Comparison of ENCODE assay signal across 15 mouse cellular contexts in the genomic region with DNA sequence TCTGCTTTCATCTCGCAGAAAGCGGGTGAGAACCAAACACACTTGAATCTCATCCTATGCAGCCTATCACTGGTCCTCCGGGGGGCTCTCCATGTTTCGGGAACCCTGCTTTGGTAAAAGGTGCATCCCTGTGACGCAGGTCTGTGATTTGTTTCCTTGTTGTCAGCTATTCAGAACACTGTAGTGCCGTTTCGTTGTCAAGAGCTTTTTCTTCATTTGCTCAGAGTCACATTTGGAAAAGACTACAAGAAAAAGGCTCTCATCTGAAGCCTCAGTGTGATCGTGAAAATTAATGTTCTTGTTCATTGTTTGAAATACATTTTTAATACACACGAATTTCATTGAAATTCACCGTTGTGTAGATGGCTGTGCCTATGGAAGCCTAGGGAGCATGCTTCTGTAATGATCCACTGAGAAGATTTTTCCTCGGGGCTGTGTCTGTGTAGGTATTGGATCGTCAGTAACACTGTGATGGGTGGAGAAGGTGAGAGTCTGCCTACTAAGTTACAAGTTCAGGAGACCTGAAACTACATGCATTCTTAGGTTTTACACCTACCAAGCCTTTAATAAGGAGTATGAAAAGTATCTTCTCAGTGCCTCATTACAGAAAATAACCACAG.
A peak's percentile ranks its signal among the peaks of the same experiment; 100 is the strongest.
DNase-seq lines count a peak whose midpoint lies in the region; ATAC-seq and TF ChIP-seq lines count a peak whose summit lies in the region.
"Had no signal": no experiment of that assay in that cellular context is flagged by ENCODE, and none has a peak within 500 bp of the region (broad histone marks: within the 10 kb centered on the region; RNA-seq: fewer than 3 reads in every experiment).

No protein-coding gene starts in this region.

- H3K27ac ChIP-seq in cortical plate, adult 2 months (ENCODE audit: insufficient read depth, low read length): no peak overlapping the region
- H3K27ac ChIP-seq in hindbrain, embryonic 12.5 days: peak overlapping the region; percentile 31; the same call in 1 of the 2 replicates
- peak overlapping the region; percentile 57; the same call in 1 of the 2 replicates for H3K27ac ChIP-seq in midbrain, postnatal 0 days (ENCODE audit: low read depth, low read length)
- H3K27ac ChIP-seq in heart, embryonic 10.5 days: no peak overlapping the region
- H3K27ac ChIP-seq: heart, embryonic 15.5 days; limb, embryonic 15.5 days had no signal

- no peaks in the 10 kb centered on the region for H3K36me3 ChIP-seq in hindbrain, embryonic 12.5 days
- no peaks in the 10 kb centered on the region for H3K36me3 ChIP-seq in midbrain, postnatal 0 days (ENCODE audit: insufficient read depth, low read length)
- no peaks in the 10 kb centered on the region for H3K36me3 ChIP-seq in heart, embryonic 10.5 days
- H3K36me3 ChIP-seq: heart, embryonic 15.5 days; limb, embryonic 15.5 days had no signal

- ATAC-seq in frontal cortex, adult (ENCODE audit: low TSS enrichment): peak; percentile 84
- ATAC-seq in hindbrain, embryonic 12.5 days (ENCODE audit: low FRiP score): peak; percentile 62; the same call in 1 of the 2 replicates
- ATAC-seq in midbrain, postnatal 0 days (ENCODE audit: low FRiP score): peak; percentile 71; the same call in 1 of the 2 replicates
- ATAC-seq in megakaryocyte-erythroid progenitor cell, adult 5-6 weeks (replicated peaks; ENCODE audit: low FRiP score, low TSS enrichment, poor library complexity, severe bottlenecking): no peak
- ATAC-seq: intestine, postnatal 0 days had no signal

- no peaks in the 10 kb centered on the region for H3K4me1 ChIP-seq in cortical plate, adult 2 months (ENCODE audit: control insufficient read depth, insufficient read depth, low read length)
- no peaks in the 10 kb centered on the region for H3K4me1 ChIP-seq in hindbrain, embryonic 12.5 days
- no peaks in the 10 kb centered on the region for H3K4me1 ChIP-seq in midbrain, postnatal 0 days (ENCODE audit: insufficient read depth, low read length)
- H3K4me1 ChIP-seq in heart, embryonic 10.5 days: no peaks in the 10 kb centered on the region
- H3K4me1 ChIP-seq: heart, embryonic 15.5 days; limb, embryonic 15.5 days had no signal

- no peak for TF ChIP-seq POLR2A in cortical plate, adult 2 months (IDR thresholded peaks at IDR 0.05; ENCODE audit: extremely low read depth, insufficient read depth, low read length)

- WGBS in hindbrain, embryonic 12.5 days: 56% methylated on average over 12 of the region's 12 CpGs
- 22% methylated on average over 12 of the region's 12 CpGs for WGBS in midbrain, postnatal 0 days
- WGBS in heart, embryonic 10.5 days: 75% methylated on average over 12 of the region's 12 CpGs

- H3K4me2 ChIP-seq in hindbrain, embryonic 12.5 days (replicated peaks): peak overlapping the region; percentile 46
- peak overlapping the region; percentile 60 for H3K4me2 ChIP-seq in midbrain, postnatal 0 days (ENCODE audit: low read depth, low read length, poor library complexity, severe bottlenecking)
- H3K4me2 ChIP-seq: heart, embryonic 15.5 days; limb, embryonic 15.5 days had no signal

- H3K9me3 ChIP-seq in hindbrain, embryonic 12.5 days (replicated peaks): no peaks in the 10 kb centered on the region
- no peaks in the 10 kb centered on the region for H3K9me3 ChIP-seq in midbrain, postnatal 0 days (ENCODE audit: low read length)
- no peaks in the 10 kb centered on the region for H3K9me3 ChIP-seq in heart, embryonic 10.5 days
- H3K9me3 ChIP-seq: heart, embryonic 15.5 days; limb, embryonic 15.5 days had no signal

- TF ChIP-seq CTCF in cortical plate, adult 2 months (IDR thresholded peaks at IDR 0.05; ENCODE audit: extremely low read depth, insufficient read depth, low read length): no peak
- TF ChIP-seq CTCF in midbrain, postnatal 0 days (IDR thresholded peaks at IDR 0.05): no peak

- H3K27me3 ChIP-seq in hindbrain, embryonic 12.5 days: no peaks in the 10 kb centered on the region
- no peaks in the 10 kb centered on the region for H3K27me3 ChIP-seq in midbrain, postnatal 0 days (ENCODE audit: insufficient read depth, low read length)
- no peaks in the 10 kb centered on the region for H3K27me3 ChIP-seq in heart, embryonic 10.5 days (ENCODE audit: insufficient read depth, poor library complexity, severe bottlenecking)
- H3K27me3 ChIP-seq: heart, embryonic 15.5 days; limb, embryonic 15.5 days had no signal

- peak overlapping the region; percentile 40 for H3K4me3 ChIP-seq in cortical plate, adult 2 months (ENCODE audit: insufficient read depth, low read length)
- peak overlapping the region; percentile 26 for H3K4me3 ChIP-seq in hindbrain, embryonic 12.5 days
- H3K4me3 ChIP-seq in midbrain, postnatal 0 days (ENCODE audit: low read depth, low read length): peak overlapping the region; percentile 36
- H3K4me3 ChIP-seq in heart, embryonic 10.5 days: no peak overlapping the region
- H3K4me3 ChIP-seq: heart, embryonic 15.5 days; limb, embryonic 15.5 days had no signal

- H3K9ac ChIP-seq in hindbrain, embryonic 12.5 days: 0 out of 2 replicates have a peak overlapping the region, but pooled peaks have one; percentile 23
- peak overlapping the region; percentile 52 for H3K9ac ChIP-seq in midbrain, postnatal 0 days (replicated peaks; ENCODE audit: low read length, poor library complexity, severe bottlenecking)
- H3K9ac ChIP-seq: heart, embryonic 15.5 days; limb, embryonic 15.5 days had no signal

- DNase-seq in frontal cortex, postnatal 10 days (ENCODE audit: low spot score in 2 of 2): no peak
- peak; percentile 27 for DNase-seq in midbrain, postnatal 0 days (ENCODE audit: low spot score)
- DNase-seq in heart, embryonic 10.5 days (ENCODE audit: low spot score): no peak
- no peak for DNase-seq in cerebellum, postnatal 10 days
- DNase-seq: B cell, adult 2 months; cerebellum, adult 11-12 months; gastrocnemius, postnatal 14 days; thymus, adult 18-20 months had no signal

Comparison
In these comparisons a context has a peak if more than half of its experiments do, and no peak if none do; other contexts are left out.
1. H3K27ac ChIP-seq: peak in hindbrain, embryonic 12.5 days (single experiment) and midbrain, postnatal 0 days (single experiment); none in cortical plate, adult 2 months (single experiment) and heart, embryonic 10.5 days (single experiment).